Mouse (Mus musculus) adrenal gland, postnatal 10 days (tissue): ENCODE measurements around the gene Triml1. TPM values are rescaled to one million over a fixed set of nuclear protein-coding genes. Genes with fewer than 3 reads are reported as not detected.

Experiments used
- DNase-seq: peaks from one replicate; pipeline ENCODE4 v3.0.0; 2021; ENCODE audit warnings: mixed read lengths
- long read RNA-seq, 2 experiments: library from polyadenylated mRNA; stranded (forward); transcript quantifications; one replicate each; pipeline ENCODE4 v2.0.0; 2021
- total RNA-seq, 2 experiments: library from RNA; stranded (reverse); gene quantifications; 2 replicates each; pipeline ENCODE4 v1.2.3; 2021

The Triml1 gene
- not detected for total RNA-seq
- long read RNA-seq, experiment 1: 0 reads
- long read RNA-seq, experiment 2: 0 reads

DNA sequence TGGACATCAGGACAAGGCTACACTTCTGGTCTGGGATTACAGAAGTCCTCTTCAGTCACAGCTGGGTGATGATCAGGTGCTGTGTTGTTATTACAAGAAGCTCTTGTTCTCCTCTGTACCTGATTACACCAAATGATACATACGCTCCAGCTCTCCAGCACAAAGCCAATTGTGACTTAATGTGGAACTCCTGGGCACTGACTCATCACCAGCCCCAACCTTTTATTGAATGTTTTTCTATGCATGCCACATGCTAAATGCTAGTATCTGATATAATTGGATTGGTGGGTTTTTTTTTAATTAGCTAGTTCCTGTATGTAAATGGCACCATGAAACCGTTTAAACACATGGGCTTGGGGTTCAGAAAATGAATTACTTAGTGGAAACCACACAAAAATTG lies at the start of gene Triml1:
TSS of gene Triml1 (minus strand) at position 101 of the 400 bp plus-strand sequence.
- no peak for DNase-seq

DNA sequence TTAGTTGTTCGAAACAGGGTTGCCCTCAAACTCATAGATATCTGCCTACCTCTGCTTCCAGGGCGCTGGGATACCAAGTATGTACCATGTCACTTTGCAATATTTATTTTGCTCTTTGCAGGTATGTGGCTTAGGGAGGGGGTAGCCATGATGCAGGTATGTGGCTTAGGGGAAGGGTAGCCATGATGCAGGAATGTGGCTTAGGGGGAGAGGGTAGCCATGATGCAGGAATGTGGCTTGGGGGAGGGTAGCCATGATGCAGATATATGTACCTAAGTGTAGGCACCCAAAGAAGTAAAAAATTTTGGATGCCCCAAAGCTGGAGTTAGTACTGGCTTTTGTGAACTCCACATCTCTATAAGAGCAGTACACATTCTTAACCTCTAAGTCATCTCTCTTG lies 41.0 kb upstream of the Triml1 start:
- DNase-seq: no peak

DNA sequence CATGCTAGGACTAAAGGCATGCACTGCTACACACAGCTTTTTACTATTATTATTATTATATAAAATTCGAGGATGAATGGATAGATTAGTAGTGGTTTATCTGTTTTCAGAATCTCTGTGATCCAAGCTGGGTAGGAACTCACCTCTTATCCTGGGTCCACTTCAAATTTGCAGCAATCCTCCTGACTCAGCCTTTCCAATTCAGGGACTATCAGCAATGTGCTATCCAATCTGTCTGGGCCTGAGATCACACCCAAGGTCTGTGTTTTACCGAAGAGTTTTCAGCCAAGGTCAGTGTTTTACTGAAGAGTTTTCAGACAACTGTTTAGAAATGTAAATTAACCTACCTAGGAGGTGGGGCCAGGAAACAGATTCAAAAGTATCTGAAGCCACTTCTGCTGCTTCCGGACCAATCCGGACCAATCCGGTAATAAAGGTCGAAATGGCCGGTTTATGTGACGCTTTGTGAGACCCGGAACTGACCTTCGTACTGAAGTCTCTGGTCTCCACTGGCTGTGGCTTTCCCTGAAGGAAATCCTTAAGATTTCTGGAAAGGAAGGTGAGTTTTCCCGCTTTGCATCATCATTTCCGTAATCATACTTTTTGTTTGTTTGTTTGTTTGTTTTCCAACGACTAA lies 38.9 kb upstream of the Triml1 start, which contains the start of gene Triml2:
TSS of gene Triml2 (plus strand) at position 488 of the 637 bp plus-strand sequence.
- DNase-seq: no peak

DNA sequence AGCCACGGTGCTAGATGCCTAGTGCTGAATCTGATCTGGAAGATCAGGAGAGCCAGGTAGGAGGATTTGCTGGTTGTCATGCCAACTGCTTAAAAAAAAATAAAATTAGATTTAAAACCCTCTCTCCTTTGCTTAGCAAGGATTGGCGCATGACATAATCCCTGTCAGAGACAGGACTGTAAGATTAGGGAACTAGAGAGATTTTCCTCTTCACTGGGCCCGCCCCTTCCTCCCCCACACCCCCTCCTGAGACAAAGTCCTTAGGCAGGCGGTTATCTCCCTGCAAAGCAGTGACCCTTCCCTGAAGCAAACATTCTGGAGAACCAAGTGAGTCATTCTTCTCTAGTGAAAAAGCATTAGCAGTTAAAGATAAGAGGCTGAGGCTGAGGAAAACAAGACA lies 37.9 kb upstream of the Triml1 start:
- no peak for DNase-seq

DNA sequence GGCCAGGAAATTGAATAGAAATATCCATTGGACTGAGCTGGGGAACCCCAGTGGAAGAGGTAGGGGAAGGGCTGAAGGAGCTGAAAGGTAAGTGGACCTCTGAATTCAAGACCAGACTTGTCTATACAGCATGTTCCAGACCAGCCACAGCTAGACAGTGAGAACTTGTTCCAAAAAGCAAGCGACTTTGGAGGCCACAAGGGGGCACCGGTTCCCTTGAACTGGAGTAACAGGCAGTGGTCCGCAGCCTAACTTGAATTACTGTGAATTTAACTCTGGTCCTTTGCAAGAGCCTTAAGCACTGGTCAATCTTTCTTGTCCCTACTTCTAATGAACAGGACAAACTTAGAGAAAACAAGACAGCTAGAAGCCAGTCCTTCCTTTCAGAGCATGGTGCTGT lies 37.0 kb upstream of the Triml1 start:
- peak; percentile 15 for DNase-seq

DNA sequence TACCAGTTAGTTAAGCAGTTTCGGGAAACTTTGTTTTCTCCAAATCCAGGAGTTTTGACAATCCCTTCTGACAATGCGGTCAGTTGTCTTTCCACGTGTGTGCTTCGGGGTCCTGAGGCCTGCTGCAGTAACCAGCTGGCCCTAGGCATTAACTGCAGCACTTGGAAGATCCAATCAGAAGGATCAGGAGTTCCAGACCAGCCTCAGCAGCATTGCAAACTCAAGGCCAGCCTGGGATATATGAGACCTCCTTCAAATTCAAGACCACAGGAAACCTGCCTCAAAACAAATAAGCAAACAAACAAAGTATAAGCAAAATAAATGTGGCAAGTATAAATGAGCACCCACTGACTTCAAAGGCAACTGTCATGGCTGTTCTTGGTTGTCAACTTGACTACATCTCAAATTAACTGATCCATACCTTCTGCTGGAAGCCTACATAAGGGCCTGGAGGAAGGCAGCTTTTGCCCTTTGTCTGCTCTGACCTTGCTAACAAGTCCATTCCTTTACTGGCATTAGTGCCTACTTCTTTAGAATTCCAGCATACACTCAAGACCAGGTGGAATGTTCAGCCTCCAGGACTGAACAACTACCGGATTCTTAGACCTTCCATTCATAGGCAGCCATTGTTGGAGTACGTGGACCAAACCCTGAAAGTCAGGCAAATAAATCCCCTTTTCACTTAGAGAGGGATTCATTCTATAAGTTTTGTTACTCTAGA lies 35.6 kb upstream of the Triml1 start:
- DNase-seq: no peak

DNA sequence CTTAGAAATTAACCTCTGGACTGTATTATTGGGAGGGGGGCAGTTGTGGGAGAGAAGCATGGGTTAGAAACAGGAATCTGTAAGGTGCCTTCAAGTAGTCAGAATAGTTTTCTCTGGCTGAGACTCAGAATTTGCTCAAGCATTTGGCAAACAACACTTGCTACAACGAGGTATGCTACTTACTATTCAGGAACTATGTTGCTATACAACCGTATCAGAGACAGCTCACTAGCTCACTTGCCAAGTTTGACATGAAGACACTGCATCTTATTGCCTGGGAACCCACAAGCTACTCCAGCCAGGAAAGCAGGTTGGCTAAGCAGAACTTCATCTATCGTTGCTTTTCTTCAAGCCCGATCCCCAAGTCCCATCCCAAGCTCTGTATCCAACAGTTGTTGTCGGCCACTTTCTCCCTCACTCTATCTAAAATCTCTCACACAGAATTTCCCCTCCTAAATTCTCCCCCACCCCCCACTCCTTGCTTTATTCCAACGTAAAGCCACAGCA lies 28.0 kb upstream of the Triml1 start:
- no peak for DNase-seq

DNA sequence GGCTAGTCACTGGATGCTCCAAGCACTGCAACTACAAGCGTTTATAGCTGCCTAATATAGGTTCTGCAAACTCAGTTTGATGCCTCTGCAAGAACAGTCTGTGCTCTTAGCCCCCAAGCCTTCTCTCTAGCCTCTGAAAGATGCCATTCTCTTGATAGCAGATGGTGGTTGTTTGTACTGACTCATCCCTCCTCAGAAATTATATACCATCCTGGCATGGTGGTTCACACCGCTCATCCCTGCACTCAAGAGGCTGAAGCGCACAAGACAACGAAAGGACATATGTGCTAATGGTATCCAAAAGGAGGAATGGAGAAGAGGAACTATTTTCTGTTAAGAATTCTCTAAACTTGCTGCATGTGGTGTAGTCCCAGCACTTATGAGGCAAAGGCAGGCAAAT lies 26.8 kb upstream of the Triml1 start:
- no peak for DNase-seq

DNA sequence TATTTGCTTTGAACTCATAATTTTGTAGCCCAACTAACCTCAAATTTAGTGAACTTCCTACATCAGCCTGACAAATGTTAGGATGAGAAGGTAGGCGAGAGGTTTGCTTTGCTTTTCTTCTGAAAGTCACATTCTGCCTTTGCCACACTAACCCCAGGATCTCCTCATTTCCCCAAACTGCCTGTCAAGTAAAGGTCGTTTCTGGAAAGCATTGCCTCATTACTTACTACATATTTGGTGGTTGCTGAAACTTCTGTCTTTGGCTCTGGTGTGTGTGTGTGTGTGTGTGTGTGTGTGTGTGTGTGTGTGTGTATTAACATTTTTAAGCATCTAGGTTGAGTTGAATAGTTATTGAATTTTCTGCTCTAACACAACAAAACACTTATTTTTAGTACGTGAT lies 23.2 kb upstream of the Triml1 start:
- DNase-seq: no peak

DNA sequence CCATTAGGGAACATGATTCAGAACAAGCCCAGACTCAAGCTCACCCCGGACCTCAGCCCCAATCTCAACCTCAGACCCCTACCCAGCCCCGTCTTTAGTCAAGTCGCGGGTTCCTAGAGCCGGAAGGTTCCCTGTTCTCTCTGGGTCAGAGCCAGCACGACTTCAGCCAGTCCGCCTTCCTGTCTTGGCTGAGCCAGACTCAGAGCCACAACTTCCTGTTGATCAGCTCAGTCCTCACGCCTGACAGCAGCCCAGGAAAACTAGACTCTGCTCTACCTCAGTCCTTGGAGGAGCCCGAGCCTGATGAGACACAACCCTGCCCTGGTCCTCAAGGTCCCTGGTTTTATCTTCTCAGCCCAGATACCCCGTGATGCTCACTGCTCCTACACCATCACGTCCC lies 22.0 kb upstream of the Triml1 start:
- no peak for DNase-seq

DNA sequence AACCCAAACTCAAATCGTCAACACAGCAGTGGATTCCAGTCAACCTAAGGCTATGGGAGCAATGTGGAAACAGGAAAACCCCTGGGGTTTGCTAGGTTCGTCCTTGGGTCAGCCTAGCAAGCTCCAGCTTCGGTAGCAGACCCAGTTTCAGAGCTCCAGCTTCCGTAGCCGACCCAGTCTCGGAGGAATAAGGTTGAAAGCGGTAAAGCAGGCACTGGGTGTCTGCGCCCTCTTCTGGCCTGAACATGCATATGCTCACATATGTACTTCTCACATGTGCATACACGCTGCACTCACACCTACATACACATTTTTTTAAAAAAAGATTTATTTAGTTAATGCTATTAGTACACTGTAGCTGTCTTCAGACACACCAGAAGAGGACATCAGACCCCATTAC lies 8.0 kb upstream of the Triml1 start:
- no peak for DNase-seq

DNA sequence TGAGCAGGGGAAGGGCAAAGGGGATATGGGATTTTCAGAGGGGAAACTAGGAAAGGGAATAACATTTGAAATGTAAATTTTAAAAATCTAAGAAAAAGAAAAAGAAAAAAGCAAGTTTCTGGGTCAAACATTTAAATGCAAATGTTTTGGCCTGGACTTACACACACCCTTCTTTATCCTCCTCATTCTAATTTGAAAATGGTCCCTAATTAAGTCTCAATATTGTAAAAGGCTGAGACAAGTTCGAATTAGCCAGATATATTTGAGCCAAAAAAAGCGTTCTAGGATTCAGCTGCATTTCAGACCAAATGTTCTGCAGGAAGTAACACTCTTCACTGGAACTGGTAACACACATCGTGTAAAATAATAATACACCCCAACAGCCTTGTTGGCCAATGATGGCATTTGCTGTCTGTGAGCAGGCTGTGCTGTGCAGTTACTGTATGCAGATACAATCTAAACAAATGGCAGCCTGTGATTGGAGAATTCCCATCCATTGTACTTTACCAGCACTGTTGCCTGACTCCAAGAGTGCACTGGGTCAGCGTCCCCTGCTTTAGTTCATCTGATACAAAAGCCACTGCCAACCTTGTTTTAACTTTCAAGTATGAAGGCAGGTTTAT lies 30.0 kb downstream of the Triml1 start:
- DNase-seq: no peak

Other genes starting within 250 kb of the Triml1 start
- not detected for gene Triml2, start 39.1 kb upstream of the Triml1 start, total RNA-seq
- gene Zfp42, start 165.5 kb upstream of the Triml1 start, total RNA-seq: not detected